Mouse (Mus musculus): Measurements from ENCODE around the gene Arhgap45.

Gene Arhgap45

GRCm38 (mm10) chr10:80016511-80016910 lies at the start of gene Arhgap45:
TSS of gene Arhgap45 (plus strand) at chr10:80016653.
- peak; percentile 95 for DNase-seq (ENCODE audit: low read depth)

DNA sequence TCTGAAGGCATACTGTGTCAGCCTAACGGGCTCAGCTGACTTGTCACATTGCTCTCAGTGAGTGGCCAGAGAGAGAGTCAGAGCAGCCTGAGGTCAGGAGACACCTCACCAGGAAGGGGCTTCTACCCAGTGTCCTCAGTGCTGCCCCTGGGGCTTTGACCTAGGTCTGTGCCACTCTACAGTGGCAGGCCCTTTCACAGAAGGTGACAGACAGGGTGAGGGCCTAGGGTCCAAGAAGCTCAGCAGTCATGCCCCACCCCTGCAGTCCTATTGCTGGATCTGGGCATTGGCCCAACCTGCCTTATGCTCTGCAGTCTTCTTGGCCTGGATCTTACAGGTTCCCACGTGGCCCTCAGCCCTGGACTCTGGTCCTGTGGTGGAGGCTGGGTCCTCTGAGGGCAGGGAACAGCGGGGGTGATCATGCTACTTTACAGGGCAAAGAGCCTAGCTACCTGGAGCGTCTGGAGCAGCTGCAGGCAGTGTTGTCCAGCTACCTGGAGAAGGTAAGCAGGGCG lies 49.5 kb upstream of the Arhgap45 start:
- DNase-seq (ENCODE audit: low read depth) = no peak

- DNase-seq (ENCODE audit: low read depth) = no peak
Observed at GRCm38 (mm10) chr10:79968181-79968580, 48.3 kb upstream of the Arhgap45 start.

DNA sequence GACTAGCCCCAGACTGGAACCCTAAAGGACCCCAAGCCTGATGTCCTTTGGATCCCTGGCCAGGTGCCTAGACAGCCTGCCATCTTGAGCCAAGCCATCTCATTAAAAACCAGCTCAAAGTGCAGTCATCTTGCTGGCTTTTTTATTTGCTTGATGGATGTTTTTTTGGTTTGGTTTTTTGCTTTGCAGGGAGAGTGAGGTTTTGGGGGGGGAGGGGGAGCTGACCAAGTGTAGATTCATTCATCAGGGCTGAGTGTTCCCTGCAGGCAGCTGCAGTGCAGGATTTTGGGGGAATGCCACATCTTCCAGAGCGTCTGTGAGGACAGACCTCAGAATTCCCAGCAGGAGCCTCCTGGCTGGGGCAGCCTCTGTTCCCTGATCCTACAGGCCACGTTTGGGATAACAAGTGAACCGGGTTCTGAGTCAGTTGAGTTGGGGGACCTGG lies 47.3 kb upstream of the Arhgap45 start:
- no peak for DNase-seq (ENCODE audit: low read depth)

DNA sequence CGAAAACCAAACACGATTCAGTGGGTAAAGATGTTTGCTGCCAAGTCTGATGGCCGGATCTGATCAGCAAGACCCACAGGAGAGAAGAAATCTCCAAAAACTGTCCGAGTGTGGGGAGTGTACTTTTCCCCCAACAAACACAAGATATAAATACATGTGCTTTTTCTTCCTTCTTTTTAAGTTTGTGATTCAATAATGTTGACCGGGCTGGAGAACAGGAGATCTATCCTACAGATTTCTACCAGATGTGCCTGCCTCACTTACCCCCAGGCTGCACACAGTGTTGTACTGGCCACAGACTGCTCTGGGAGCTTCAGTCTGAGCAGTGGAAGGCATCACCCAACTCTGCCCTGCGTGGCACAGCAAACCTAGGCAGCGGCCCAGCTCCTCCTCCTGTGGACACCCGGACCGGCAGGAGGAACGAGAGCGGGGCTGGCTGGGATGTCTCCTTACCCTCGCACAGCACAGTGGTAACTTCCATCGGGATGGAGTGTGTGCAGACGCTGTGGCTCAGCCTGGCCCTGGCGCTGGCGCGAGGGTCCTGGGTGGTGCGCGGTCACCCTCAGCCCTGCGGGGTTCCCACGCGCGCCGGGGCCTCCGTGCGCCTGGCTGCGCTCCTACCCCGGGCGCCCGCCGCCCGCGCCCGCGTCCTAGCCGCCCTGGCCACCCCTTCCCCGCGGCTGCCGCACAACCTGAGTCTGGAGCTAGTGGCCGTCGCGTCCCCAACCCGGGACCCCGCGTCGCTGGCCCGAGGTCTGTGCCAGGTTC lies 45.9 kb upstream of the Arhgap45 start, which contains the start of gene Grin3b:
Grin3b (plus strand) TSS at position 301 of the 768 bp plus-strand sequence.
- DNase-seq (ENCODE audit: low read depth) = no peak

- DNase-seq (ENCODE audit: low read depth) = no peak
Observed at GRCm38 (mm10) chr10:79971183-79971497, 45.3 kb upstream of the Arhgap45 start.

GRCm38 (mm10) chr10:79972831-79973230 lies 43.6 kb upstream of the Arhgap45 start:
- DNase-seq (ENCODE audit: low read depth) = no peak

- DNase-seq (ENCODE audit: low read depth) = no peak
Observed at GRCm38 (mm10) chr10:79974087-79974486, 42.4 kb upstream of the Arhgap45 start.

DNA sequence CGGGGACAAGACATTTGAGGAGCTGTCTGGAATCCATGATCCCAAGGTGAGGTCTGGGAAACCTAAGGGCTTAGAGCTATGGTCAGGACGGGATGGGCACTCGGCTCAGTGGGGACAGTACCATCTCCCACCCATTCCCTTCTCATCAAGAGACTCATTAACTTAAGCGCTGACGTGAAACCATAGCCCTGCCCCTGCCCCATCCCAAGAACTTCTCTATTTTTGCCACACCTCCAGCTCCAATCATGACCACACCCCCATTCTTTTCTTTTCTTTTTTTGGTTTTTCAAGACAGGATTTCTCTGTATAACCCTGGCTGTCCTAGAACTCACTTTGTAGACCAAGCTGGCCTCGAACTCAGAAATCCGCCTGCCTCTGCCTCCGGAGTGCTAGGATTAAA lies 41.8 kb upstream of the Arhgap45 start:
- no peak for DNase-seq (ENCODE audit: low read depth)

DNA sequence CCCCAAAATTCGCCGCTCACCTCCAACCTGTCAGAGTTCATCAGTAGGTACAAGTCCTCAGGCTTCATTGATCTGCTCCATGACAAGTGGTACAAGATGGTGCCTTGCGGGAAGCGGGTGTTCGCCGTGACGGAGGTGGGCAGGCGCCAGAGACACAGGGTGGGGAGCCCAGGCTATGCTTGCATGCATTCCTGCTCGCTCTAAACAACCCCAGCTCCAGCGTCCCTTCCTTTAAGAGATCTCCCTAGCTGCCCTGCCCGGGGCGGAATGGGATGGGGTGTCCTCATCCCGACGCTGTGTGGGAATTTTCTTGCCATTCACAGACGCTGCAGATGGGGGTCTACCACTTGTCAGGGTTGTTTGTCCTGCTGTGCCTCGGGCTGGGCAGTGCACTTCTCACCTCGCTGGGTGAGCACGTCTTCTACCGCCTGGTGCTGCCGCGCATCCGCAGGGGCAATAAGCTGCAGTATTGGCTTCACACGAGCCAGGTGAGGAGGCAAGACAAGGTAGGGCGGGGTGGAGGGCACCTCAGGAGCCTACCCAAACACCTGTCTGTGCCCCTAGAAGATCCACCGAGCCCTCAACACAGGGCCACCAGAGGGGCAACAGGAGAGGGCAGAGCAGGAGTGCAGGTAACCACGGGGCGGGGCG lies 40.3 kb upstream of the Arhgap45 start:
- DNase-seq (ENCODE audit: low read depth) = no peak

DNA sequence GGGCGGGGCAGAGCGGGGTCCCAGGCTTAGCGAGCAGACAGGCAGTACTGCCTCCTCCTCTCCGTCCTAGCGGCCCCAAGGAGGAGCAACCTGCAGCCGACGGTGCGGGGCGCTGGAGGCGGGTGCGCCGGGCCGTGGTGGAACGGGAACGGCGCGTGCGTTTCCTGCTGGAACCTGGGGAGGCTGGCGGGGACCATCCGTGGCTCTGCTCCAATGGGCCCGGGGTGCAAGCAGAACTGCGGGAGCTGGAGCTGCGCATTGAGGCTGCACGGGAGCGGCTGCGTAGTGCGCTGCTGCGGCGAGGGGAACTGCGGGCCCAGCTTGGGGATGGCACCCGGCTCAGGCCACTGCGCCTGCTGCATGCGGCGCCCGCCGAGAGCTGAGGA lies 39.7 kb upstream of the Arhgap45 start:
- DNase-seq (ENCODE audit: low read depth) = no peak

- DNase-seq (ENCODE audit: low read depth) = no peak
Observed at GRCm38 (mm10) chr10:79977324-79977723, 39.1 kb upstream of the Arhgap45 start.

- no peak for DNase-seq (ENCODE audit: low read depth)
Observed at GRCm38 (mm10) chr10:79978061-79978460, 38.4 kb upstream of the Arhgap45 start.

DNA sequence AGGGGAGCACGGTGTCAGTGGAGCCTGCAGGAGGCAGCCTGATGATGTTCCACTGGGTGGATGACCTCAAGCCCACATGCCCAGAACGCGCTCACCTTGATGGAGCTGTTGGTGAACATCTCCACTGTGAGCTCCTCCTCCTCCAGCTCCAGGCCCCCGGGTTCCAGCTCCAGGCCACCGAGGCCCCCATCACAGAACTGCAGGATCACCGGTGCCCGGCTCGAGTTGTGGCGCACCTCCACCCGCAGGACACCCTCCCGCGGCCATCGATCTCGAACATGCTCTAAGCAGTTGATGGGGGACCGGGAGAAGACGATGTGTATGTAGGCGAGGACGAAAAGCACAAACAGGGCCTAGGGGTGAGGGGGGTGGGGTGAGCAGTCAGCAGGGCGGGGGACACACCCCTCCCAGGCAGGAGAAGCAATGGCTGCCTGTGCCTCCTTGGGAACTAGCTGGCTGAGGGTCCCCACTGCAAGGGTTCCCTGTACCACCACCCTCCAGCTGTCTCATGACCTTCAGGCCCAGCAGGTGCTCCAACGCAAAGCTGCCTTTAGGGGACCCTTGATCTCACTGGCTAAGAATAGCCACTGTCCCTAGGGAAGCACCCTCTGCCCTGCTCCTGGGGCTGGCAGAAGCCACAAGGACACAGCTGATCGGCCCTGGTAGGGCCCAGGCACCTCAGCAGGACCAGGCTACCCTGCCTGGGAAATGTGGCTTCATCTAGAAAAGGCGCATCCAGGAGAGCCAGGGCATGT lies 36.9 kb upstream of the Arhgap45 start:
- DNase-seq (ENCODE audit: low read depth) = no peak

DNA sequence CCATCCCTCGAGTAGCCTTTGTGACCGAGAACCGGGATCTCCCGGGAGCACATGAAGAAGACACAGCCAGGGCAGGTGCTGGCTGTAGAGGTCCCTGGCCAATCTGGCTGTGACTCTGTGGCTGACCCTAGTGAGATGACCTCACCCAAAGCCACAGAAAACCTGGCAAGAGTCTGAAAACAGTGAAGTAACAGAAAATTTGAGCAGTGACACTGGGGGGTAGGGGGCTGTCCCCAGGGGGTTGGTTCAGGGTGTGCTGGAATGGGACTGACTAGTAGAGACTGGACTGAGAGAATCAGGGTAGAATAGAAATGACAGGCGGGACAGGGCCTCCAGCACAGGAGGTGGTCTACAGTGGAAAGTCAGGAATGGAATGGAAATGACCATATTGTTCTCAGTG lies 33.2 kb upstream of the Arhgap45 start:
- no peak for DNase-seq (ENCODE audit: low read depth)

- DNase-seq (ENCODE audit: low read depth) = peak; percentile 90
Observed at GRCm38 (mm10) chr10:79983670-79984069, 32.8 kb upstream of the Arhgap45 start.

DNA sequence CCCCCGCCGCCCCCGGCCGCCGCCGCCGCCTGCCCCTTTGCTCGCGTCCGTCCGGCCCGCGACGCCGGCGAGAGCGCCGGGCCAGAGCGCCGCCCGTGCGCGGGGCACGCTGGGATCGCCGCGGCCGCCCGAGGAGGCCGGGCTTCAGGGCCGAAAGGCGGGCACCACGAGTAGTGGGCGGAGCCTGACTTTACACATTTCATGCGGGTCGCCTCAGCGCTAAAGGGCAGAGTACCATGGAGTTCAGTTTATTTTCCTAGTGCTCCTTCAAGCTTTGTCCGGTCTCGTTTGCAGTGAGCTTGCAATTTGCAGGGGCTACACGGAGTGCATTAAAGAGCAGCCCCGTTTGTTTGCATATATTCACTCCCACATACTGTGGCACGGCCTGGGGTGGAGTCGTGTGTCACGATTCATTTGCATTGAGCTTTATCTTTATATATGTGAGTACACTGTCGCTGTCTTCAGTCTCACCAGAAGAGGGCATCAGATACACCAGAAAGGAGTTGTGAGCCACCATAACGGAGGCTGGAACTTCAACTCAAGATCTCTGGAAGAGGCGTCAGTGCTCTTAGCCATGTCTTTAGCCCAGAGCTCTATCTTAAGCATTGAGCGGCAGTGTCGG lies 32.1 kb upstream of the Arhgap45 start, which contains the start of gene Tmem259:
Tmem259 (minus strand) TSS at position 136 of the 622 bp plus-strand sequence.
- DNase-seq (ENCODE audit: low read depth) = peak; percentile 95

- peak; percentile 99 for DNase-seq (ENCODE audit: low read depth)
Observed at GRCm38 (mm10) chr10:79984871-79985270, 31.6 kb upstream of the Arhgap45 start.

GRCm38 (mm10) chr10:79985334-79986231 lies 30.9 kb upstream of the Arhgap45 start:
- DNase-seq (ENCODE audit: low read depth) = peak; percentile 90

DNA sequence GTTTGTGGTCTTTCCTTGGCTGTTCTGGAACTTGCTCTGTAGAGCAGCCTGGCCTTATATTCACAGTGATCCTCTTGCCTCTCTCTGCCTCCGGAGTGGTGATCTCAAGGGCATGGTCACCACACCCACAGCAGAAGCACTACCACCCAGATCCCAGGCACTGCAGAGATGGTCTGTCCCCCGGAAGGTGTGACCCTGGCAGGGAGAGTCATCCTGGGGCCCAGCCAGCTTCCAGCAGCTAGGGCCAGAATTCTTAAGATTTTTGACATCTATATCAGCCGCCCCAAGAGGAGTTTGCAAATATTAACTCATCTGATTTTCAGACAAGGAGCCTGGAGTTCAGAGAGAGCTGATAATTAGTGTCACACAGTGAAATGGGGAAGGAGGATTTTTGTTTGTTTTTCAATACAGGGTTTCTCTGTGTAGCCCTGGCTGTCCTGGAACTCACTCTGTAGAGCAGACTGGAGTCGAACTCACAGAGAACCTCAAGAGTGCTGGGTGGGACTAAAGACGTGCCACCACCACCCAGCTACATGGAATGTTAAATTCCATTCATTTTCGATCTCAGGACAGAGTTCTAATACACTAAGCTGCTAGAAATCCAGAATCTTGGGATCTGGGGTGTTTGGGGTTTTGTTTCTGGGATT lies 30.1 kb upstream of the Arhgap45 start:
- DNase-seq (ENCODE audit: low read depth) = no peak

- DNase-seq (ENCODE audit: low read depth) = peak; percentile 94
Observed at GRCm38 (mm10) chr10:79986963-79987362, 29.5 kb upstream of the Arhgap45 start.
